ENCODE assay signal across 8 mouse cellular contexts in genomic region chr2:11171754-11172501, GRCm38 (mm10). TPM values are rescaled to one million over a fixed set of nuclear protein-coding genes. Genes with fewer than 3 reads are reported as not detected.
A peak's percentile ranks its signal among the peaks of the same experiment; 100 is the strongest.
DNase-seq lines count a peak whose midpoint lies in the region; ATAC-seq lines count a peak whose summit lies in the region.

Prkcq (plus strand) TSS chr2:11172108.

- DNase-seq in adrenal gland, adult 18-20 months (ENCODE audit: low spot score in 2 of 2): peak; percentile 34 to 53
- peak; percentile 70 for DNase-seq in gastrocnemius, postnatal 14 days
- DNase-seq in induced T-regulatory cell, adult 2 months (ENCODE audit: low read depth): peak; percentile 78
- peak; percentile 27 to 65 for DNase-seq in left cerebral cortex, postnatal 10 days (ENCODE audit: extremely low spot score in 1 of 2, low spot score in 2 of 2)
- peak; percentile 53 for DNase-seq in right cerebral cortex, postnatal 25 days
- DNase-seq in MN1 (ENCODE audit: low spot score): no peak

- peak; percentile 81 for ATAC-seq in common myeloid progenitor, adult 5-6 weeks (replicated peaks; ENCODE audit: low read depth, poor library complexity, severe bottlenecking)
- ATAC-seq in megakaryocyte-erythroid progenitor cell, adult 5-6 weeks (replicated peaks; ENCODE audit: low FRiP score, low TSS enrichment, poor library complexity, severe bottlenecking): peak; percentile 87

- intact Hi-C loops in gastrocnemius, postnatal 14 days (cut with DNase I; ENCODE audit: low total_unique reads): loop anchor here (10.0 kb wide), 1 partner anchor 83 kb away; no protein-coding TSS in a partner anchor
- intact Hi-C loops in left cerebral cortex, postnatal 10 days (cut with DNase I): no loop called here

RNA-seq across cellular contexts. Expression of gene Prkcq, which starts in this region (rescaled TPM):
- total RNA-seq in adrenal gland, adult 18-20 months (2021): 1 to 10 TPM; 1.1 to 1.8 TPM
- 10.1 and 16.0 TPM in 2 replicates for total RNA-seq in common myeloid progenitor, adult 5-6 weeks (2017)
- 10 to 100 TPM; 42.0 to 47.9 TPM for total RNA-seq in gastrocnemius, postnatal 14 days (2021)
- 1 to 10 TPM; 8.4 to 9.5 TPM for total RNA-seq in left cerebral cortex, postnatal 10 days (2021)
- total RNA-seq in megakaryocyte-erythroid progenitor cell, adult 5-6 weeks (2014; fragmentation: Nextera tagmentation): 6.9 and 18.0 TPM in 2 replicates
- 8.5 and 14.4 TPM in 2 replicates for total RNA-seq in megakaryocyte-erythroid progenitor cell, adult 5-6 weeks (2017)
